Mouse (Mus musculus) stomach, postnatal 0 days (tissue): ENCODE measurements around the gene Cpsf3.

Experiments used
- CTCF ChIP-seq: IDR thresholded peaks from 2 replicates; pipeline ENCODE4 v1.5.1; 2016; ENCODE audit warnings: antibody characterized with exemption, low read depth, mild to moderate bottlenecking, moderate library complexity
- EP300 ChIP-seq: optimal IDR thresholded peaks from 2 replicates; pipeline ENCODE3; 2016; ENCODE audit warnings: antibody characterized with exemption

DNA sequence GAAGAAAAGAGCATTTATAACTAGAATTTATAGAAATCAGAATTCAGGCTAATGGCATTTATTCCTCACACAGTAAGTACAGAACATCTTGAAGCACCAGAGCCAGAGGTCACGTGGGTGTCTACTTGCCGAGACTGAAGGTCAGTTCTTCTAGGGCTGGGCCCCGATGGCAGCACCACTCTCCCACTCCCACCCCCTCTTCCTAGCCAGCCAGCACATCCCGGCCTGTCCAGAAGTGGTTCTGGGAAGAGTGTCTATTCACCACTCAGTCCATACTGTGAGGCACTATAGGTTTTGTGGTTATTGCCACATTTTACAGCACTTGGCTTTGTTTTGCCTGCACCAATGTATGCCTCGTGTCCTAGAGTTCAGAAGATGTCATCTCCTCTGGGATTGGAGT is 38.9 kb downstream of the Cpsf3 start:
- TF ChIP-seq EP300, result no peak
- no peak for TF ChIP-seq CTCF
